Mouse (Mus musculus): Measurements from ENCODE around the gene Chst15.

The Chst15 gene

DNA sequence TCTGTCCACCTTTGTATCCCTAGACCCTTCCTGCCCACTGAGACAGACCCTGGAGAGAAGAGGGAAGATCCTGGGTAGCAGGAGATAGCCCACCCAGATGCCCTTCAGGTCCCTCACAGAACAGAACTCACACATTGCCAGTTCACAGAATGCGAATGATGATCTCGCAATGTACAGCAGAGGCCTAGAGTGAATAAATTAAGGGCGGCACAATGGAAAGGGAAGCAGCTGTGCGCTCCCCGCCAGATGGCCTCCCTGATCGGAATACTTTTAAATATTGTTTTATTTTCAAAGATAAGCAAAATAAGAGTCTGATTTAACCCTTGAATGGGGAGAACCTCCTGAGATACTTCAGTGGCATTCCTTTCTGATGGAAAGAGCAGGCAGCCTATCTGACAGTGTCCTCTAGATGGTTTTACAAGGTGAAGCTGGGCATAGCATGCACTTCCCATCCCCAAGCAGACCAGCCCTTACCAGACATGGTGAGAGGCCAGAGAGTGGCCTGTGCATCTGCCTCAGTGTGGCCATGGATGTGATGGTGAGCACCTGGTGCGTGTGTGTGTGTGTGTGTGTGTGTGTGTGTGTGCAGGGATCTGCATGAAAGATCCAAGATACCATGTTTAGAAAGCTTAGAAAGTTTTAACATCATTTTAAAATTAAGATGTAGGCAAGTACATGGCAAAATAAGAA lies 32.8 kb downstream of the Chst15 start:
- TF ChIP-seq CTCF (conservative IDR thresholded peaks at IDR 0.05; ENCODE audit: low read length) (no peak), NANOG (IDR thresholded peaks at IDR 0.05; ENCODE audit: borderline replicate concordance, low read length) (no peak), POU5F1 (IDR thresholded peaks at IDR 0.05; ENCODE audit: borderline replicate concordance, low read length) (no peak)
- H3K9me3 ChIP-seq (ENCODE audit: low read length) = no peaks in the 10 kb centered on the region
- no peaks in the 10 kb centered on the region for H3K27me3 ChIP-seq (ENCODE audit: insufficient read depth, low read length)
- peaks cover 21% of the 10 kb centered on the region for H3K4me1 ChIP-seq (replicated peaks; ENCODE audit: low read depth, low read length)
- no peak overlapping the region for H3K4me3 ChIP-seq (replicated peaks; ENCODE audit: low read length)
- H3K36me3 ChIP-seq (ENCODE audit: insufficient read depth, low read length) = no peaks in the 10 kb centered on the region

DNA sequence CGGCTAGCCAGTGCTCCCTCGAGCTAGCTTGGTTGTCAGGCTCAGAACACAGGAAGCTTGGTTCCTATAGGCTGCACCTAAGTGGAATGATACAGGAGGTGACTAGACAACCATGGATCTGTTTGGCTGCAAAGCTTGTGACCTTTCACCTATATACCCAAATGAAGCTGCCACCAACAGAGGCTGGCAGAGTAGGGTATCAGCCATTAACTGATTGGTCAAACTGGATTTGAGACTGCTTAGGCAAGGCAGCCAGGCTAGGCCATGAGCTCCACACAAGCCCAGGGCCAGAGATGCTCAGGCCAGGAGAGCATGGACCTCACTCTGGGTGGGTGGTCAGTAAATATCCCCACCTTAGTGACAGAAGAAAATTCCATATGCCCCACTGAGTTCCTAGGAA lies 34.5 kb downstream of the Chst15 start:
- no peak for TF ChIP-seq POU5F1 (IDR thresholded peaks at IDR 0.05; ENCODE audit: borderline replicate concordance, low read length)
- TF ChIP-seq CTCF (conservative IDR thresholded peaks at IDR 0.05; ENCODE audit: low read length) = no peak
- no peak for TF ChIP-seq NANOG (IDR thresholded peaks at IDR 0.05; ENCODE audit: borderline replicate concordance, low read length)
- Histone ChIP-seq H3K4me1 (replicated peaks; ENCODE audit: low read depth, low read length) (peaks cover 13% of the 10 kb centered on the region), H3K27me3 (ENCODE audit: insufficient read depth, low read length) (no peaks in the 10 kb centered on the region), H3K9me3 (ENCODE audit: low read length) (no peaks in the 10 kb centered on the region), H3K36me3 (ENCODE audit: insufficient read depth, low read length) (no peaks in the 10 kb centered on the region), H3K4me3 (replicated peaks; ENCODE audit: low read length) (no peak overlapping the region)

DNA sequence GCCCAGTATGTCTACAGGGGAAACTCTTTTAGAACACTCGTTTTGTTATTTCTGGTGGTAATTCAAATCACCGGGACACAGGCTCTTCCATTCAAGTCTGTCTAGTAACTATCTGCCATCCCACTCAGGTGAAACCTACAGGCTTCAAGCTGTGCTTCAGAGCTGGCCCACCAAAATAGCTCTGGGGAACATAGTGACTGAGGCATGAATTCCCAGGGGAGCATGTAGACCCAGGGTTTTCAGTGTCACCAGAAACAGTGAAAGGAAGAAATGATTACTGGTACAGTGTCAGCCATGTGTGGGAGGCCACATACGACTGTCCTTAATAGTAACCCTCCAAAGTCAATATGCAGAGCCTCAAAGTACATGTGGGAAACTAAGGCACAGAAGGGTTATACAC lies 34.9 kb downstream of the Chst15 start:
- TF ChIP-seq NANOG (IDR thresholded peaks at IDR 0.05; ENCODE audit: borderline replicate concordance, low read length) = no peak
- TF ChIP-seq POU5F1 (IDR thresholded peaks at IDR 0.05; ENCODE audit: borderline replicate concordance, low read length) = no peak
- no peak for TF ChIP-seq CTCF (conservative IDR thresholded peaks at IDR 0.05; ENCODE audit: low read length)
- Histone ChIP-seq H3K9me3 (ENCODE audit: low read length) (no peaks in the 10 kb centered on the region), H3K4me3 (replicated peaks; ENCODE audit: low read length) (no peak overlapping the region), H3K27me3 (ENCODE audit: insufficient read depth, low read length) (no peaks in the 10 kb centered on the region), H3K36me3 (ENCODE audit: insufficient read depth, low read length) (no peaks in the 10 kb centered on the region), H3K4me1 (replicated peaks; ENCODE audit: low read depth, low read length) (peaks cover 10% of the 10 kb centered on the region)

DNA sequence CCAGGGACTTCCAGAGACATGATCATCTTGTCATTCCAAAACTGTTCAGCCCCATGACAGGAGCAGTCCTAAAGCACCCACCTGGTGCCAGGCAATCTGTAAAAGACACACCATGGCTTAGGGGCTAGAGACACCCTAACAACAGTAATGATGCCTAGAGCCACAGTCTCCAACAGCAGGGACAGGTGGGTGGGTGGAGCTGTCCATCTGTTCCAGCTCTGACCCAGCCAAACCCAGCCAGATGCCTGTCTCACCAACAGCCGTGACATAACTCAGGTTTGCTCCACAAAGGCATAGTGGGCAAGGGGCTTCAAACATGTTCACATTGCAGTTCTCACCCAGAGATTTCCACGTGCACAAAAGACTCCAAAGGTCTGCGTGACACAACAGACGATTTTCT lies 35.3 kb downstream of the Chst15 start:
- no peak for TF ChIP-seq NANOG (IDR thresholded peaks at IDR 0.05; ENCODE audit: borderline replicate concordance, low read length)
- no peak for TF ChIP-seq CTCF (conservative IDR thresholded peaks at IDR 0.05; ENCODE audit: low read length)
- no peak for TF ChIP-seq POU5F1 (IDR thresholded peaks at IDR 0.05; ENCODE audit: borderline replicate concordance, low read length)
- Histone ChIP-seq H3K9me3 (ENCODE audit: low read length) (no peaks in the 10 kb centered on the region), H3K36me3 (ENCODE audit: insufficient read depth, low read length) (no peaks in the 10 kb centered on the region), H3K27me3 (ENCODE audit: insufficient read depth, low read length) (no peaks in the 10 kb centered on the region), H3K4me1 (replicated peaks; ENCODE audit: low read depth, low read length) (peaks cover 5% of the 10 kb centered on the region), H3K4me3 (replicated peaks; ENCODE audit: low read length) (no peak overlapping the region)

DNA sequence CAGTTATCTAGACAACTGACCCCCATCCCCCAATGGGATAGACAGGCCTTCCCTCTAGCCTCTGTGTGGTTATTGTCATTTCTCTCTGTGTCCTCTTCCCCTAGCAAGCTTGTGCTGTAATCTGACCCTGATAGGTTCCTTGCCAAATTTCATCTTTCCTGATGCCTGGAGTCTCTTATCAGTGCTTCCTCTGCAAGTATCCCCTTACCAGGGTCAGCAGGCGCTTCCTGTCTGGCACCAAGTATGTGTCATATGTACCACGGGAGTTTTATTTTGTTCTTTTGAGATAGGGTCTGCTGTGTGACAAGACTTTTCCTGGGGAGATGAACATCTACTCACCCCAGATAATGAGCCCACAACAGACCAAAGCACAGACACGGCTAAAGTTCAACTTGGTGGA lies 38.4 kb downstream of the Chst15 start:
- Histone ChIP-seq H3K27me3 (ENCODE audit: insufficient read depth, low read length) (no peaks in the 10 kb centered on the region), H3K4me3 (replicated peaks; ENCODE audit: low read length) (no peak overlapping the region), H3K9me3 (ENCODE audit: low read length) (no peaks in the 10 kb centered on the region), H3K36me3 (ENCODE audit: insufficient read depth, low read length) (no peaks in the 10 kb centered on the region), H3K4me1 (replicated peaks; ENCODE audit: low read depth, low read length) (no peaks in the 10 kb centered on the region)
- TF ChIP-seq NANOG (IDR thresholded peaks at IDR 0.05; ENCODE audit: borderline replicate concordance, low read length) (no peak), POU5F1 (IDR thresholded peaks at IDR 0.05; ENCODE audit: borderline replicate concordance, low read length) (no peak), CTCF (conservative IDR thresholded peaks at IDR 0.05; ENCODE audit: low read length) (no peak)

DNA sequence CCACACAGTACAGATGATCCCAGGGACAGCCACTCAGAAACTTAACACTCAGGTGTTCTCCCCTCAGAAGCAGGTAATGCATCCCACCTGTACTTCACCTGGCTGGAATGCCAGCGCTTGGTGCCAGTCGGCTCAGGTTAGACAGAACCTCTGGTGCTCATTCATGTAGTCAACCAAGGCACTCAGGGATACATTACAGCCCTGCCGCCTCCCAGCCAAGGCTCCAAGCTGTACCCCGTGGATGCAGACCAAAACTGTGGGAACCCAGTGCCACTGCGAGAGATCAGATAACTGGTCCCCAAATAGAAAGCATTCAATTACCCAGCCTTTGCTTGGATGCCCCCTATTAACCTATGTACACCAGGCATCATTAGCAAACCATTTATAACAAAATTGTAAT lies 40.7 kb downstream of the Chst15 start:
- Histone ChIP-seq H3K4me3 (replicated peaks; ENCODE audit: low read length) (no peak overlapping the region), H3K9me3 (ENCODE audit: low read length) (no peaks in the 10 kb centered on the region), H3K27me3 (ENCODE audit: insufficient read depth, low read length) (no peaks in the 10 kb centered on the region), H3K36me3 (ENCODE audit: insufficient read depth, low read length) (no peaks in the 10 kb centered on the region), H3K4me1 (replicated peaks; ENCODE audit: low read depth, low read length) (no peaks in the 10 kb centered on the region)
- TF ChIP-seq POU5F1 (IDR thresholded peaks at IDR 0.05; ENCODE audit: borderline replicate concordance, low read length) (no peak), NANOG (IDR thresholded peaks at IDR 0.05; ENCODE audit: borderline replicate concordance, low read length) (no peak), CTCF (conservative IDR thresholded peaks at IDR 0.05; ENCODE audit: low read length) (no peak)

DNA sequence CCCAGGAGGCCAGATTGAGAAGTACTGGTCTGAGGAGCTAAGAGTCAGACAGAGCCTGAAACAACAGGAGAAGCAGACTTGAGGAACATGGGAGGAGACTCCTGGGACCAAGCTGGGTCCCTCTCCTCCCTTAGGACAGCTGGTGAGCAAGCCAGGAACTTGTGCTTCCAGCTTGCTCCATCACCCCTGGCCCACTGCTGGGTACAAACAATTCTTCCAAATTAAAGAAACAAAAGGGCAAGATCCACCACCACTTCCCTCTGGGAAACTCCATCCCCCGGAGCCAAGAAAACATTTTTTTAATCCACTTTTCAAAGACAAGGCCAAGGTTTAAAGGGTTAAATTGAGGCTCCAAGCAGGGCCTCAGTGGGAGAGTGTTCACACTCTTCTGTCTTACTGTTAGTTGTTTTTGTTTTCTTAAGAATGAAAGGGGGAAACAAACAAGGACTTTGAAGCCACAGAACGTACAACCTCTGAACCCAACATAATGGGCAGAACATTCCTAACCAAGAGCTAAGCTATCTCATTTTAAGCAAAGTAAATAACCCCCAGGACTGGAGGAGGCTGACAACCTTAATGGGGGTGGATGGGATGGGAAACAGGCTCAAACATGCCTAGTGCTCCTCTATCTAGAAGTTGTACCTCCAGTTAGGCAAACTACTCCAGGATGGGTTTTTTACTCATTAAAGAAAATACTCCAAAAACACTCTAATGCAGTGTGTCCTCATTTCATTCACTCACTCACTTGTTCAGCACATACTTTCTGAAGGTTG lies 43.1 kb downstream of the Chst15 start:
- Histone ChIP-seq H3K4me3 (replicated peaks; ENCODE audit: low read length) (no peak overlapping the region), H3K9me3 (ENCODE audit: low read length) (no peaks in the 10 kb centered on the region), H3K27me3 (ENCODE audit: insufficient read depth, low read length) (no peaks in the 10 kb centered on the region; the same call in 1 of the 2 replicates), H3K36me3 (ENCODE audit: insufficient read depth, low read length) (no peaks in the 10 kb centered on the region), H3K4me1 (replicated peaks; ENCODE audit: low read depth, low read length) (peaks cover 1% of the 10 kb centered on the region; the same call in 1 of the 2 replicates)
- TF ChIP-seq CTCF (conservative IDR thresholded peaks at IDR 0.05; ENCODE audit: low read length) = no peak
- no peak for TF ChIP-seq NANOG (IDR thresholded peaks at IDR 0.05; ENCODE audit: borderline replicate concordance, low read length)
- no peak for TF ChIP-seq POU5F1 (IDR thresholded peaks at IDR 0.05; ENCODE audit: borderline replicate concordance, low read length)

DNA sequence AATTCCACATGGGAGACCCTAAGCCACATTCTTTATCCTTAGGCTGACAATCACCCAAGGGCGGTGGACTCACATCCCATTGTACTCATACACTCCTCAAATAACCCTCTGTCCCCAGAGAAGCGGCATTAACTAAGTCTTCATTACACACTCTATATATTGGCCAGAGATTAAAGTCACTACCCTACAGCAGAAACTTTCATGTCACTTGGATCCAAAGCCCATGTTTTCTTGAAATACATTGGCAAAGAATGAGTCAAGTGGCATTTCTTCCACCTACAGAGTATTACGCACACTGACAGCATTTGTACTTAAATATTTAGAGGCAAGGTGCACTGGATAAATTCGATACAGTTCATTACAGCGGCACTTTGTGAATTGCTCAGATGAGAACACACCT lies 44.0 kb downstream of the Chst15 start:
- Histone ChIP-seq H3K36me3 (ENCODE audit: insufficient read depth, low read length) (no peaks in the 10 kb centered on the region), H3K9me3 (ENCODE audit: low read length) (no peaks in the 10 kb centered on the region), H3K4me1 (replicated peaks; ENCODE audit: low read depth, low read length) (peaks cover 4% of the 10 kb centered on the region; the same call in 1 of the 2 replicates), H3K27me3 (ENCODE audit: insufficient read depth, low read length) (no peaks in the 10 kb centered on the region; the same call in 1 of the 2 replicates), H3K4me3 (replicated peaks; ENCODE audit: low read length) (no peak overlapping the region)
- TF ChIP-seq POU5F1 (IDR thresholded peaks at IDR 0.05; ENCODE audit: borderline replicate concordance, low read length) (no peak), NANOG (IDR thresholded peaks at IDR 0.05; ENCODE audit: borderline replicate concordance, low read length) (no peak), CTCF (conservative IDR thresholded peaks at IDR 0.05; ENCODE audit: low read length) (no peak)

Data from E14TG2a.4 (cell line).